ENCODE assay signal across 22 mouse cellular contexts in genomic region chr3:144640033-144640432, GRCm38 (mm10).
DNase-seq lines count a peak whose midpoint lies in the region; ATAC-seq and TF ChIP-seq lines count a peak whose summit lies in the region.
"Had no signal": no experiment of that assay in that cellular context is flagged by ENCODE, and none has a peak within 500 bp of the region (broad histone marks: within the 10 kb centered on the region; RNA-seq: fewer than 3 reads in every experiment).

No protein-coding gene starts in this region.

- no peak for DNase-seq in midbrain, postnatal 0 days (ENCODE audit: low spot score)
- DNase-seq in gastrocnemius, postnatal 10 days, result no peak
- DNase-seq in natural killer cell, adult 2 months (ENCODE audit: low spot score in 2 of 2), result no peak
- DNase-seq: adrenal gland, postnatal 14 days; B cell, adult 2 months; cerebellum, adult 18-20 months; cerebellum, adult 9-11 months; cerebellum, postnatal 36 days; gastrocnemius, postnatal 14 days; heart, adult 18-20 months; heart, postnatal 36 days; kidney, adult 11 months had no signal

- H3K9me3 ChIP-seq in intestine, postnatal 0 days (ENCODE audit: control insufficient read depth), result no peaks in the 10 kb centered on the region
- H3K9me3 ChIP-seq in intestine, embryonic 16.5 days (ENCODE audit: control insufficient read depth, low read length), result no peaks in the 10 kb centered on the region
- no peaks in the 10 kb centered on the region for H3K9me3 ChIP-seq in midbrain, postnatal 0 days (ENCODE audit: low read length)
- H3K9me3 ChIP-seq in midbrain, embryonic 16.5 days (replicated peaks; ENCODE audit: control insufficient read depth, low read length, poor library complexity, severe bottlenecking), result no peaks in the 10 kb centered on the region
- H3K9me3 ChIP-seq: heart, embryonic 15.5 days; hindbrain, embryonic 15.5 days had no signal

- no peak overlapping the region for H3K27ac ChIP-seq in intestine, postnatal 0 days (ENCODE audit: low read depth, low read length)
- H3K27ac ChIP-seq in intestine, embryonic 16.5 days (ENCODE audit: low read length), result no peak overlapping the region
- no peak overlapping the region for H3K27ac ChIP-seq in midbrain, postnatal 0 days (ENCODE audit: low read depth, low read length)
- no peak overlapping the region for H3K27ac ChIP-seq in midbrain, embryonic 16.5 days (ENCODE audit: low read length)
- H3K27ac ChIP-seq in brown adipose tissue, adult 24 weeks (replicated peaks; ENCODE audit: low read depth, low read length), result peak overlapping the region; percentile 55; the same call in 1 of the 2 replicates
- H3K27ac ChIP-seq: embryonic facial prominence, embryonic 13.5 days; forebrain, embryonic 13.5 days; heart, embryonic 15.5 days; hindbrain, embryonic 15.5 days had no signal

- H3K36me3 ChIP-seq in intestine, postnatal 0 days (ENCODE audit: control insufficient read depth, insufficient read depth), result no peaks in the 10 kb centered on the region
- H3K36me3 ChIP-seq in intestine, embryonic 16.5 days (ENCODE audit: control insufficient read depth, insufficient read depth, low read length), result no peaks in the 10 kb centered on the region
- no peaks in the 10 kb centered on the region for H3K36me3 ChIP-seq in midbrain, postnatal 0 days (ENCODE audit: insufficient read depth, low read length)
- H3K36me3 ChIP-seq in midbrain, embryonic 16.5 days (ENCODE audit: control insufficient read depth, insufficient read depth, low read length), result no peaks in the 10 kb centered on the region
- H3K36me3 ChIP-seq: embryonic facial prominence, embryonic 13.5 days; heart, embryonic 15.5 days; hindbrain, embryonic 15.5 days had no signal

- H3K9ac ChIP-seq in intestine, postnatal 0 days (ENCODE audit: low read depth, low read length), result no peak overlapping the region
- H3K9ac ChIP-seq in intestine, embryonic 16.5 days (ENCODE audit: low read depth, low read length), result no peak overlapping the region
- H3K9ac ChIP-seq in midbrain, postnatal 0 days (replicated peaks; ENCODE audit: low read length, poor library complexity, severe bottlenecking), result no peak overlapping the region
- no peak overlapping the region for H3K9ac ChIP-seq in midbrain, embryonic 16.5 days (ENCODE audit: low read depth, low read length)
- H3K9ac ChIP-seq: embryonic facial prominence, embryonic 13.5 days; forebrain, embryonic 13.5 days; heart, embryonic 15.5 days; hindbrain, embryonic 15.5 days had no signal

- H3K27me3 ChIP-seq in intestine, postnatal 0 days (replicated peaks; ENCODE audit: control insufficient read depth, insufficient read depth, low read length), result no peaks in the 10 kb centered on the region
- no peaks in the 10 kb centered on the region for H3K27me3 ChIP-seq in intestine, embryonic 16.5 days (replicated peaks; ENCODE audit: control insufficient read depth, insufficient read depth, low read length)
- H3K27me3 ChIP-seq in midbrain, postnatal 0 days (ENCODE audit: insufficient read depth, low read length), result no peaks in the 10 kb centered on the region
- H3K27me3 ChIP-seq in midbrain, embryonic 16.5 days (ENCODE audit: control insufficient read depth, insufficient read depth, low read depth, low read length), result no peaks in the 10 kb centered on the region
- H3K27me3 ChIP-seq: embryonic facial prominence, embryonic 13.5 days; forebrain, embryonic 13.5 days; heart, embryonic 15.5 days; hindbrain, embryonic 15.5 days had no signal

- no peak for ATAC-seq in intestine, postnatal 0 days
- ATAC-seq in intestine, embryonic 16.5 days, result no peak
- no peak for ATAC-seq in midbrain, postnatal 0 days (ENCODE audit: low FRiP score)
- ATAC-seq in midbrain, embryonic 16.5 days, result no peak
- ATAC-seq: CD4-positive, CD25-positive, alpha-beta regulatory T cell, adult 4 months; forebrain, embryonic 13.5 days had no signal

- H3K4me3 ChIP-seq in intestine, postnatal 0 days (ENCODE audit: low read depth, low read length), result no peak overlapping the region
- no peak overlapping the region for H3K4me3 ChIP-seq in intestine, embryonic 16.5 days (ENCODE audit: low read length)
- H3K4me3 ChIP-seq in midbrain, postnatal 0 days (ENCODE audit: low read depth, low read length), result no peak overlapping the region
- H3K4me3 ChIP-seq in midbrain, embryonic 16.5 days (ENCODE audit: low read depth, low read length), result no peak overlapping the region
- no peak overlapping the region for H3K4me3 ChIP-seq in brown adipose tissue, adult 24 weeks (ENCODE audit: insufficient read depth, low read depth, low read length)
- H3K4me3 ChIP-seq: embryonic facial prominence, embryonic 13.5 days; forebrain, embryonic 13.5 days; heart, embryonic 15.5 days; hindbrain, embryonic 15.5 days had no signal

- H3K4me1 ChIP-seq in intestine, postnatal 0 days (replicated peaks; ENCODE audit: control insufficient read depth, insufficient read depth, low read length), result no peaks in the 10 kb centered on the region
- H3K4me1 ChIP-seq in intestine, embryonic 16.5 days (ENCODE audit: control insufficient read depth, insufficient read depth, low read length), result peaks cover 10% of the 10 kb centered on the region
- 0 out of 2 replicates have a peak, but pooled peaks cover 5% of the 10 kb centered on the region for H3K4me1 ChIP-seq in midbrain, postnatal 0 days (ENCODE audit: insufficient read depth, low read length)
- peaks cover 3% of the 10 kb centered on the region; the same call in 1 of the 2 replicates for H3K4me1 ChIP-seq in midbrain, embryonic 16.5 days (ENCODE audit: control insufficient read depth, insufficient read depth, low read length)
- H3K4me1 ChIP-seq in brown adipose tissue, adult 24 weeks (ENCODE audit: control insufficient read depth, insufficient read depth, insufficient read length, low read length), result peaks cover 11% of the 10 kb centered on the region
- H3K4me1 ChIP-seq: embryonic facial prominence, embryonic 13.5 days had no signal

- TF ChIP-seq CTCF in intestine, postnatal 0 days (IDR thresholded peaks at IDR 0.05; ENCODE audit: low read depth), result peak; percentile 11; the same call in 1 of the 2 replicates
- TF ChIP-seq CTCF in midbrain, postnatal 0 days (IDR thresholded peaks at IDR 0.05), result peak; percentile 25; the same call in 1 of the 2 replicates

- H3K4me2 ChIP-seq in intestine, postnatal 0 days (replicated peaks; ENCODE audit: low read depth), result no peak overlapping the region
- no peak overlapping the region for H3K4me2 ChIP-seq in intestine, embryonic 16.5 days (ENCODE audit: low read depth, low read length)
- no peak overlapping the region for H3K4me2 ChIP-seq in midbrain, postnatal 0 days (ENCODE audit: low read depth, low read length, poor library complexity, severe bottlenecking)
- no peak overlapping the region for H3K4me2 ChIP-seq in midbrain, embryonic 16.5 days (ENCODE audit: low read length)
- H3K4me2 ChIP-seq: embryonic facial prominence, embryonic 13.5 days; forebrain, embryonic 13.5 days; heart, embryonic 11.5 days; heart, embryonic 15.5 days; hindbrain, embryonic 15.5 days had no signal
